Mouse (Mus musculus) T-helper 17 cell (primary cell): ENCODE data around the gene Olfr628.
"Not testable (repeated sequence)": the region's sequence is repeated elsewhere in the genome, so short reads cannot be mapped to it uniquely, and the experiment has no call there.

Experiments
- in situ Hi-C, 2 experiments: fragments of 300-600 bp; cut with MboI, MseI; formaldehyde crosslinking; loops; 1 replicate in 1 of 2; 2 replicates in 1 of 2; pipeline ENCODE4 v1.15.1; 2025; ENCODE audit warnings: high pct_unique_total_duplicates in 2 of 2

The Olfr628 gene

DNA sequence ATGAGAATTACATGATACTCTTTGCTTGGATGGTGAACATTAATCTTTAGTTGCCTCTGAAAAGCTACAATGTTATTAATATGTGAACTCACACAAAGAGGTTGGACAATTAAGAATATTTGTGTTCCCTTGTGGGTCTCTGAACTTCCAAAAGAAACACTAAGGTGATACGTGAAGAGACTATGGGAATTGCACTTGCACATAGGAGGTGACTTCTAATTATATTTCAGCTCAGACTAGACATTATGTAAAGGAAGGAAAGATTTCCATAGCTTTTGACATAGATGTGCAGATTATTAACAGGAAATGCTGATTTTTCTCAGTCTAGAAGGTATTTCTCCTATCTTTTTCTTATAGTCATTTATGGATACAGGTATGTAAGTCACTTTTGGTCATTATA, at the start of gene Olfr628:
TSS of gene Olfr628 (plus strand) at position 301 of the 400 bp plus-strand sequence.
- in situ Hi-C loops: no loop called here

DNA sequence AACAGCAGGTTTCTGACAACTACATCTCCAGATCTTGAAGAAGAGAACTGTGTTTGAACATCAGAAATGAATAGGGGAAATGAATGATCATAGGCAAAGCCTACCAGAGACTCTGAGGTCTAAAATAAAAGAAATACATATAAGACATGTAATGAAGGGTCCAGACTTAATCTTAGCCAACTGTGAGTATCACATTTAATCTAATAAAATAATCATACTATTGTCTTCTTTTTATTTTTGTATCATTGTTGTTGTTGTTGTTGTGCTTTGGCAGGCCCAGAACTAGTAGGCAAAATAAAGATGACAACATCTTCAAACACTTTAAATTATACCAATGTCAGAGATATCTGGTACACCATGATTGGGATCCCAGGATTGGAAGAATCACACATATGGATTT, 47.8 kb upstream of the Olfr628 start, which contains the start of gene Olfr625-ps1:
TSS of gene Olfr625-ps1 (plus strand) at position 301 of the 400 bp plus-strand sequence.
- in situ Hi-C loops: no loop called here

DNA sequence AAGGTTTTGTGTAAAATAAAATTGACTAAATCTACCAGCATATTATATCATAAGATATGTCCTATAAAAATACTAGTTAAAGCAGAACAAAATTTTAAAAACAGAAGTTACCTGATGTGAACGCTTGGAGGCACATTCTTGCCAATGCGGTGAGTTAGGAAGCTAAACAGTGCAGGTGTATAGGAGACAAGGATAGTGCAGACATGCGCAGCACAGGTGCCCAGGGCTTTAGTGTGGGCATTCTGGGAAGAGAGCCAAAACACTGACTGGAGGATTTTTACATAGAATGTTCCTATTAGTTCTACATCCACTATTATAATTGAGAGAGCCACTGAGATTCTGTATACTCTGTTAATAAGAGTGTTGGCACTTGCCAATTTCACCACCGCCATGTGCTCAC, 30.7 kb upstream of the Olfr628 start:
- in situ Hi-C loops: no loop called here

DNA sequence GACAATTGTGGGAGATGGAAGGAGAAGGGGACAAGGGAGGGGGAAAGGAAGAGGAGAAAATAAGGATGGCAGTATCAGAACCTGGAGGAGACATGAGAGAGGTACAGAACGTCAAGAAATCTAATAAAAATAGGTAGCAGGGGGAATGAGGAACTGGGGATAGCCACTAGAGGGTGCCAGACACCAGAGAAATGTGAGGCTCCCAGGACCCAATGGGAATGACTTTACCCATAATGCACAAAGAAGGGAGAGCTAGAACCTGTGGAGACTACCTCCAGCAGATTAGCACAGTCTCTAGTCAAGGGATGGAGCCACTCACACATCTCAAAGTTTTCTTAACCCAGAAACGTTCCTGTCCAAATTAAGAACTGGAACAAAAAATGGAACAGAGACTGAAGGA, 18.1 kb upstream of the Olfr628 start:
- in situ Hi-C loops: loop anchor here (5.0 to 25.0 kb wide), 3 partner anchors 233 to 1200 kb away; partner anchors contain the start of gene Olfr633 (in 1 of the 2)

DNA sequence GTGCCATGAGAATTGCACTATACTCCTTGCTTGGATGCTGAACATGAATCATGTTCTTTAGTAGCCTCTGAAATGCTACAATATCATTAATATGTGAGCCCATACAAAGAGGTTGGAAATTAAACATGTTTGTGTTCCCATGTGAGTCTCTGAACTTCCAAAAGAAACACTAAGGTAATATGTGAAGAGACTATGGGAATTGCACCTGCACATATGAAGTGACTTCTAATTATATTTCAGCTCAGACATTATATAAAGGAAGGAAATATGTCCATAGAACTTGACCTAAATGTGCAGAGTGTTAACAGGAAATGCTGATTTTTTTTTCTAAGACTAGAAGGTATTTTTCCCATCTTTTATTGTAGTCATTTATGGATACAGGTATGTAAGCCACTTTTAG, 15.8 kb upstream of the Olfr628 start, which contains the start of gene Olfr243:
TSS of gene Olfr243 (plus strand) at position 301 of the 400 bp plus-strand sequence.
- in situ Hi-C loops: loop anchor here (5.0 to 25.0 kb wide), 3 partner anchors 230 to 1202 kb away; partner anchors contain the start of gene Olfr633 (in 1 of the 2)

DNA sequence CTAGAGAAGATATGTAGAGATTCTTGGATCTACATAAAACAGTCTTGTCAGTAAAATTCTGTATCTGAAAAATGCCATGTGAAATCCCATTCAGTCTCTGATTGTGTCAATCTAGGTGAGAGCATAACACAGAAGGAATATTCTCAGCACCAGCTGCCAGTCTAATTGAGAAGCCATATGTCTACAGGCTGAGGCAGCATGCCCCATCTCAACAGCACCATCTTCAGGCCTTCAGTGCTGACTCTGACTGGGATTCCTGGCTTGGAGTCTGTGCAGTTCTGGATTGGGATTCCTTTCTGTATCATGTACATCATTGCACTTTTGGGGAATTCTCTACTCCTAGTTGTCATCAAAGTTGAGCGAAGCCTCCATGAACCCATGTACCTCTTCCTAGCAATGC, 13.8 kb upstream of the Olfr628 start:
- in situ Hi-C loops: loop anchor here in 1 of 2 experiments (5.0 to 25.0 kb wide), 3 partner anchors 86 to 1204 kb away; partner anchors contain the start of gene Olfr633

DNA sequence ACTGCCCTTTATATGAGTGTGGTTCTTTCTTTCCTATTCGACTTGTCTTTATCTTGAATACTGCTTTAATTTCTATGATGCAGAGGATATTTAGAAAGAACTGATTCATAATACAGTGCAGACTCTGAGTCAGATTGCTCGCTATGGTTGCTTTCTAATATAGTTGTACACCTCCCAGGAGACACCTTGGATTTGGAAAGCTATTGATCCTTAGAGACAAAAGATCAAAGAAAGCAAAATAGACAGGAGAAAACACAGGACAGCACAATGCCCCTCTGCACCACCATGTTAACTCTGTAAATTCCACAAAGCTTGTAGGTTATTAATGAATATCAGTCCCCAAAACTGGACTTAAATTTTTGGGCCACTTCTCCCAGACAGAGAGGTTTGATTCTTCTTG, 14.7 kb downstream of the Olfr628 start, which contains the start of gene Olfr629:
TSS of gene Olfr629 (minus strand) at position 101 of the 400 bp plus-strand sequence.
- in situ Hi-C loops: no loop called here

DNA sequence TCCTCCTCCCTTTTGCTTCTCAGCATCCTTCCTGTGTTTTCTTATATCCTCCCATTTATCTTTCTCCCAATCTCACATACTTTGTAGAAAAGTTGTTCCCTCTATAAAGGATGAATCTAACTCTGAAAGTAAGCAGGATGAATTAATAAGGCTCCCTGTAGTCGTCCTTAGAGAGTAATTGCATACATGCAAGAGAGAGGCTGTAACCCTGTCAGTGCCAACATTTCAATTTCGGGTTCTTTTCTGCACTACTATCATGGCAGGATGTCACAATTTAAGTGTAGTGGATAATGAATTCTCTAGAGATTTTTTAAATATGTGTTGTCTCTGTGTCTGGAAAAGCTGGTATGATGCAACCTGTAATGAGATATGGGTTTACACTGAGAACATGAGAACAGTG, 27.1 kb downstream of the Olfr628 start, which contains the start of gene Olfr630:
TSS of gene Olfr630 (minus strand) at position 101 of the 400 bp plus-strand sequence.
- in situ Hi-C loops: no loop called here

DNA sequence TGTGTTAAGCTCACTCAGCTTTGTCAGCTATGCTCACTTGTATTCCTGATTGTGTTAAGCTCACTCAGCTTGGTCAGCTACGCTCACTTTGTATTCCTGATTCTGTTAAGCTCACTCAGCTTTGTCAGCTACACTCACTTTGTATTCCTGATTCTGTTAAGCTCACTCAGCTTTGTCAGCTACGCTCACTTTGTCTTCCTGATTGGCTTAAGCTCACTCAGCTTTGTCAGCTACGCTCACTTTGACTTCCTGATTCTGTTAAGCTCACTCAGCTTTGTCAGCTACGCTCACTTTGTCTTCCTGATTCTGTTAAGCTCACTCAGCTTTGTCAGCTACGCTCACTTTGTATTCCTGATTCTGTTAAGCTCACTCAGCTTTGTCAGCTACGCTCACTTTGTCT, 32.0 kb downstream of the Olfr628 start:
- in situ Hi-C loops: not testable (repeated sequence)

DNA sequence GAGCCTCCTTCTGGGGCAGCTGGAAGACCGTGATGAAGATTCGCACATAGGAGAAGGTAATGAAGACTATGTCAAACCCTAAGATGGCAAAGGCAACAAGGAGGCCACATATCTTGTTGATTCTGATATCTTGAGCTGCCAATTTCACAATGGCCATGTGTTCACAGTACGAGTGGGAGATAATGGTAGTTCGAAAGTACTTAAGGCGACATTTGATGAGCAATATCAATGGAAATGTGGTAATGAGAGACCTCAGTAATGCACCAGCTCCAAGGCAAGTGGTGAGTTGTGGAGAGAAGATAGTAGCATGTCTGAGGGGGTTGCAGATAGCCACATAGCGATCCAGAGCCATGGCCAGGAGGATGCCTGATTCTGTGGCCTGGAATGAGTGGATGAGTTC, 37.5 kb downstream of the Olfr628 start:
- in situ Hi-C loops: not testable (repeated sequence)

DNA sequence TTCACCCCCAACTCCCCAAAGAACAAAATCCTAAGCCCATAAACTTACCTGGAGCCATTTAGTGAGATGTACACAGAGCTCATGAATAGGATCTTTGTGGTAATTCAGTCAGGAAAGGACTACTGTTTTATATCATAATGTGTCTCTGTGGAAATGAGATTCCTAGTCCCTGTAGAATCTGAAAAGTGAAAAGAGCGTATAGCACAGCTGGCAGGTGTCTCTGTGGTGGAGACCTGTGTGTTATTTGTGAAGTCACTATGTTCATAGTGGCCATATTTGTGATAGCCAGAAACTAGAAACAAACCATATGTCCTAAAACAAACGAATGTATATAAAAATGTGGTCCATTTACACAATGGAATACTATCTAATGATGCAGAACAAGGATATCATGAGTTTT, 41.3 kb downstream of the Olfr628 start, which contains the start of gene Olfr69:
TSS of gene Olfr69 (minus strand) at position 101 of the 400 bp plus-strand sequence.
- in situ Hi-C loops: no loop called here

DNA sequence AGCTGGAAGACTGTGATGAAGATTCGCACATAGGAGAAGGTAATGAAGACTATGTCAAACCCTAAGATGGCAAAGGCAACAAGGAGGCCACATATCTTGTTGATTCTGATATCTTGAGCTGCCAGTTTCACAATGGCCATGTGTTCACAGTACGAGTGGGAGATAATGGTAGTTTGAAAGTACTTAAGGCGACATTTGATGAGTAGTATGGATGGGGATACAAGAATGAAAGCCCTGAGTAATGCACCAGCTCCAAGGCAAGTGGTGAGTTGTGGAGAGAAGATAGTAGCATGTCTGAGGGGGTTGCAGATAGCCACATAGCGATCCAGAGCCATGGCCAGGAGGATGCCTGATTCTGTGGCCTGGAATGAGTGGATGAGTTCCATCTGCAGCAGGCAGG, 47.5 kb downstream of the Olfr628 start:
- in situ Hi-C loops: not testable (repeated sequence)

DNA sequence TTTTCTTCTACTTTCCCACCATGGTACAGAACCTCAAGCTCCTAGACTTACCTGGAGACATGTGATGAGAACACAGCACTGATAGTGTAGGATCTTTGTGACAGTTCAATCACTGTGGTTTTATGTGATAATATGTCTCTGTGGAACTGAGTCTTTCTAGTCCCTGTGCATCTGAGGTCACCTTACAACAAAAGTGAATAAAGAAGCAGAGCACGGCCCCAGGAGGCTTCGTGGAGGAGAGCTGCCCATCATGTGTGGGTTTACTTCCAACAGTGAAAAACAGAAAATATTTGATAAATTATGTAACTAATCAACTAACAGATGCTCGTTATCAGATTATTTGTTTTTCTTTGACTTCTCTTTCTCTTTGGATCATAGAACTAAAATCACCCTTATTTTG, 49.4 kb downstream of the Olfr628 start, which contains the start of gene Olfr68:
TSS of gene Olfr68 (minus strand) at position 101 of the 400 bp plus-strand sequence.
- in situ Hi-C loops: no loop called here
